Mouse (Mus musculus) ES-E14 (cell line): Measurements from ENCODE around the gene St6galnac6.

ENCODE experiments used
- CHD2 ChIP-seq: IDR thresholded peaks from 2 replicates; pipeline ENCODE4 v1.6.1; 2014; ENCODE audit warnings: mild to moderate bottlenecking, low read depth, low read length, inconsistent platforms
- HCFC1 ChIP-seq: IDR thresholded peaks from 2 replicates; pipeline ENCODE4 v1.6.1; 2012; ENCODE audit warnings: low read length, inconsistent platforms, borderline replicate concordance; ENCODE audit not compliant: insufficient read depth
- ZC3H11A ChIP-seq: IDR thresholded peaks from 2 replicates; pipeline ENCODE4 v1.6.1; 2012; ENCODE audit warnings: low read depth, mild to moderate bottlenecking, inconsistent platforms, low read length, borderline replicate concordance
- ZNF384 ChIP-seq: IDR thresholded peaks from 2 replicates; pipeline ENCODE4 v1.6.1; 2012; ENCODE audit warnings: low read depth, low read length, inconsistent platforms

DNA sequence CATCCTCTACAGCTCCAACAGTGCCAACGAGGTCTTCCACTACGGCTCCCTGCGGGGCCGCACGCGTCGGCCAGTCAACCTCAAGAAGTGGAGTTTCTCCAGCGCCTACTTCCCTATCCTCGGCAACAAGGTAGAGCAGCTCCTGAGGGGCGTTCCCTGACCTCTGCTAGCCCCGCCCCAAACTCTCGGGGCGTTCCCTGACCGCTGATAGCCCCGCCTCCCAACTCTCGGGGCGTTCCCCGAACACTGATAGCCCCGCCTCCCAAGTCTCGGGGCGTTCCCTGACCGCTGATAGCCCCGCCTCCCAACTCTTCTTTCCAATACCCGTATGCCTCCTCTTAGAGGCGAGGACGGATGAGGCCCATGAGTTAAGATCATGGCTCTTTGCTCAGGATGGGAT is 12.8 kb downstream of the St6galnac6 start:
- TF ChIP-seq ZC3H11A (no peak), ZNF384 (no peak), CHD2 (no peak), HCFC1 (no peak)
